Mouse (Mus musculus) liver, postnatal 0 days (tissue): ENCODE measurements around the gene Jak1. TPM values are rescaled to one million over a fixed set of nuclear protein-coding genes. Genes with fewer than 3 reads are reported as not detected.
A peak's percentile ranks its signal among the peaks of the same experiment; 100 is the strongest.

Experiments used
- ATAC-seq: fragments of 200-750 bp; cut with Nextera tagmentation; 2 replicates; pipeline ENCODE4 v1.8.0; 2017; ENCODE audit warnings: mild to moderate bottlenecking, moderate library complexity
- DNase-seq: peaks from one replicate; pipeline ENCODE4 v3.0.0-alpha.2; 2016
- H3K27ac ChIP-seq: fragments of 300-500 bp; sonication (generic); 2 replicates; pipeline ENCODE4 v1.5.1; 2014; ENCODE audit warnings: antibody characterized with exemption, moderate library complexity, mild to moderate bottlenecking, low read depth
- H3K27me3 ChIP-seq: fragments of 300-500 bp; sonication (generic); 2 replicates; pipeline ENCODE4 v1.6.1; 2014; ENCODE audit warnings: low read length, control low read depth, mixed read lengths; ENCODE audit not compliant: insufficient read depth
- H3K36me3 ChIP-seq: fragments of 300-500 bp; sonication (generic); replicated peaks from 2 replicates; pipeline ENCODE4 v1.6.1; 2014; ENCODE audit warnings: mild to moderate bottlenecking, control low read depth, low read length, moderate library complexity, mixed read lengths; ENCODE audit not compliant: insufficient read depth
- H3K4me1 ChIP-seq: fragments of 300-500 bp; sonication (generic); 2 replicates; pipeline ENCODE4 v1.6.1; 2014; ENCODE audit warnings: antibody characterized with exemption, mild to moderate bottlenecking, control low read depth; ENCODE audit not compliant: insufficient read depth
- H3K4me2 ChIP-seq: fragments of 300-500 bp; sonication (generic); 2 replicates; pipeline ENCODE4 v1.6.1; 2014; ENCODE audit warnings: low read depth, mild to moderate bottlenecking, low read length, moderate library complexity, mixed read lengths
- H3K4me3 ChIP-seq: fragments of 300-500 bp; sonication (generic); 2 replicates; pipeline ENCODE4 v1.5.1; 2014; ENCODE audit warnings: low read depth, low read length
- H3K9ac ChIP-seq: fragments of 300-500 bp; sonication (generic); replicated peaks from 2 replicates; pipeline ENCODE4 v1.6.1; 2014; ENCODE audit warnings: mild to moderate bottlenecking, moderate library complexity
- H3K9me3 ChIP-seq: fragments of 300-500 bp; sonication (generic); 2 replicates; pipeline ENCODE4 v1.6.1; 2016; ENCODE audit warnings: mild to moderate bottlenecking, control low read depth, low read length, mixed read lengths
- CTCF ChIP-seq: sonication (generic); IDR thresholded peaks from 2 replicates; pipeline ENCODE4 v1.5.1; 2016; ENCODE audit warnings: antibody characterized with exemption, low read depth
- EP300 ChIP-seq: IDR thresholded peaks from 2 replicates; pipeline ENCODE4 v1.6.1; 2016; ENCODE audit warnings: antibody characterized with exemption, low read depth, mild to moderate bottlenecking
- WGBS: fragments of 180-500 bp; shearing (Covaris S2); extraction: QIAGEN DNeasy Blood & Tissue Kit; methylation state at CpG from one replicate; pipeline ENCODE4 v1.1.7; 2014; ENCODE audit not compliant: insufficient replicate concordance; 5-methylcytosine and 5-hydroxymethylcytosine counted together
- polyA plus RNA-seq: library from polyadenylated mRNA; unstranded; fragments of >200 nt; fragmentation: Nextera tagmentation; extraction: Ambion mirVana; gene quantifications from 2 replicates; pipeline ENCODE4 v1.2.1, GENCODE M21; 2015

Jak1 gene
- polyA plus RNA-seq, 1 experiment from 2014 or later, result 51.2 TPM

- Histone ChIP-seq H3K9me3 (no peaks in the 10 kb centered on the region), H3K4me3 (no peak overlapping the region), H3K27me3 (no peaks in the 10 kb centered on the region), H3K4me1 (peaks cover 58% of the 10 kb centered on the region), H3K36me3 (no peaks in the 10 kb centered on the region), H3K9ac (no peak overlapping the region), H3K4me2 (0 out of 2 replicates have a peak overlapping the region, but pooled peaks have one; percentile 28), H3K27ac (no peak overlapping the region)
- DNase-seq (no peak), ATAC-seq (no peak)
- WGBS, result 44% methylated on average over 6 of the region's 6 CpGs
- TF ChIP-seq EP300 (no peak), CTCF (no peak)
Measured at GRCm38 (mm10) chr4:101244257-101245011, 20.6 kb downstream of the Jak1 start.

DNA sequence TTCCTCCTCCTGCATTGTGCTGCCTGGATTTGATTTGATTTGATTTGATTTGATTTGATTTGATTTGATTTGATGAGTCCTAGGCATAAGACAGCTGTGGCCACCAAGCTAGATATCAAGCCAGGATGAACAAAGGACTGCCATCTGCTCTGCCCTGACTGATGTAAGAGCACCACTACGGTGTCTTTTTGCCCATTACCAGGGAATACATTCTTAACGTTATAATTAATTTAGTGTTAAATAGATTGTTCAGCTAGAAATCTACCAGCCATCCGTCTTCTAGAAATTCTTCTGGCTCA, 24.3 kb downstream of the Jak1 start:
- peaks cover 55% of the 10 kb centered on the region for H3K4me1 ChIP-seq
- no peaks in the 10 kb centered on the region for H3K27me3 ChIP-seq
- DNase-seq (no peak), ATAC-seq (no peak)
- no peak overlapping the region for H3K9ac ChIP-seq
- no peak overlapping the region for H3K4me2 ChIP-seq
- H3K36me3 ChIP-seq, result no peaks in the 10 kb centered on the region
- no peak overlapping the region for H3K4me3 ChIP-seq
- H3K9me3 ChIP-seq, result no peaks in the 10 kb centered on the region
- H3K27ac ChIP-seq, result no peak overlapping the region
- 87% methylated on average over 3 of the region's 3 CpGs for WGBS
- TF ChIP-seq CTCF (no peak), EP300 (no peak)

DNA sequence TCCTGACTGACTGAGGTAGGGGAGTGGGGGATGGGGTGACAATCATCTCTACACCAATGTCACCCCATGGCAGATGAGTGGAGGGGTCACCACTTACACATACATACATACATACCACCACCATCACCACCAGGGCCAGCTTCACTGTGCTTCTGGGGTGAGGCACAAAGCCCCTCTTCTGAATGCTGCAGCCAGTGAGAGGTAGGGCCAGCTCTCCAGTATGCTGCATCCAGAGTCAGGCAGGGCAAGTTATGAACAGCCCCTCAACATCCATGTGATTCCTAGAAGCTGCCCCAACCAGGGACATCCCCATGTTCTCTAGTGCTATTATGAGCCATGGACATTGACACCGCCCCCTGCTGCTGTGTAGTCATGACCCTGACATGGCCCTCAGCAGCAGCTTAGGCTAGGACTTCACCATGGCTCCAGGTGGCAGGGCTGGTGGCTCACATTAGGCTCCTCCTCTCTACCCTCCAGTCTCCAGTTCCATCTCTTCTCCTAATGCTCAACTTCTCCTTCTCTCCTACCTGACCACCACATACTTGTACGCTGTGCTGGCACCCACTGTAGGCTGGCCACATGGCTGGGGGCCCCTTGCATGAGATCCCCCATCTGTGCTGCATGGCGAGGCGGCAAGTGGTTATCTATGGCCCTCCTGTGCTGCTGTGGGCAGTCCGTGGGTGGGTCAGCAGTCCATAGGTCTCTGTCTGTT, 24.8 kb downstream of the Jak1 start:
- H3K9ac ChIP-seq, result no peak overlapping the region
- H3K4me3 ChIP-seq, result no peak overlapping the region
- H3K9me3 ChIP-seq, result no peaks in the 10 kb centered on the region
- no peaks in the 10 kb centered on the region for H3K27me3 ChIP-seq
- no peak; the same call in 1 of the 2 replicates for TF ChIP-seq CTCF
- TF ChIP-seq EP300, result no peak
- WGBS, result 66% methylated on average over 5 of the region's 5 CpGs
- peaks cover 55% of the 10 kb centered on the region for H3K4me1 ChIP-seq
- no peak overlapping the region for H3K4me2 ChIP-seq
- H3K36me3 ChIP-seq, result no peaks in the 10 kb centered on the region
- ATAC-seq (no peak), DNase-seq (no peak)
- H3K27ac ChIP-seq, result no peak overlapping the region

- Histone ChIP-seq H3K27ac (no peak overlapping the region), H3K4me1 (peaks cover 53% of the 10 kb centered on the region)
Measured at GRCm38 (mm10) chr4:101239313-101240162, 25.5 kb downstream of the Jak1 start.

GRCm38 (mm10) chr4:101238589-101238988, 26.5 kb downstream of the Jak1 start:
- H3K9ac ChIP-seq, result no peak overlapping the region
- DNase-seq, result no peak
- 52% methylated on average over 4 of the region's 4 CpGs for WGBS
- H3K9me3 ChIP-seq, result no peaks in the 10 kb centered on the region
- H3K36me3 ChIP-seq, result no peaks in the 10 kb centered on the region
- H3K27ac ChIP-seq, result no peak overlapping the region
- ATAC-seq, result no peak
- no peaks in the 10 kb centered on the region for H3K27me3 ChIP-seq
- TF ChIP-seq EP300 (peak; percentile 79), CTCF (no peak)
- no peak overlapping the region for H3K4me2 ChIP-seq
- H3K4me3 ChIP-seq, result no peak overlapping the region
- peaks cover 54% of the 10 kb centered on the region for H3K4me1 ChIP-seq

More at GRCm38 (mm10) chr4:101239313-101240162, 25.5 kb downstream of the Jak1 start:
- 87% methylated on average over 3 of the region's 3 CpGs for WGBS
- no peaks in the 10 kb centered on the region for H3K36me3 ChIP-seq
- DNase-seq, result no peak
- no peak overlapping the region for H3K4me2 ChIP-seq
- ATAC-seq, result peak; percentile 57
- no peak overlapping the region for H3K9ac ChIP-seq
- TF ChIP-seq CTCF, result no peak
- no peak for TF ChIP-seq EP300
- no peaks in the 10 kb centered on the region for H3K9me3 ChIP-seq
- no peak overlapping the region for H3K4me3 ChIP-seq
- H3K27me3 ChIP-seq, result no peaks in the 10 kb centered on the region

DNA sequence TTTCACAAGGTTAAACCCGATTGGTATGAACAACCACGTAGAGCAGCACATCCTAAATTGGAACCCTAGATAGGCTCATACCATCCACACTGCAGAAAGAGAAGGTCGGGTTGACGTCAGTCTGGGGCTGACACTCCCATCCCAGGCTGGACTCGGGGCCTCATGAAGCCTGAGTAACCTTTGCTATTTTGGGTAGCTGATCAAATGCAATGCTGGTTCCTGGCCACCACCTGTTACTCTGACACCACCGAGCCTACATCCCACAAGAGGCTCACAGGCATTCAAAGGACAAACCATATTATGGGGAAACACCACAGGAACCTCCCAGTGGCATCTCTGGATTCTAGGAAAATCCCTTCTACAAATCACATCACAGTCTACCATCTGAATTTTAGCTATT, 28.3 kb downstream of the Jak1 start:
- H3K27me3 ChIP-seq, result no peaks in the 10 kb centered on the region

More for the DNA sequence above, 28.3 kb downstream of the Jak1 start:
- peak; percentile 44 for ATAC-seq
- no peaks in the 10 kb centered on the region for H3K9me3 ChIP-seq
- peaks cover 55% of the 10 kb centered on the region for H3K4me1 ChIP-seq
- no peaks in the 10 kb centered on the region for H3K36me3 ChIP-seq
- H3K9ac ChIP-seq, result no peak overlapping the region
- TF ChIP-seq EP300 (no peak), CTCF (no peak)
- 46% methylated on average over 6 of the region's 6 CpGs for WGBS
- no peak overlapping the region for H3K27ac ChIP-seq
- DNase-seq, result no peak
- H3K4me2 ChIP-seq, result no peak overlapping the region
- H3K4me3 ChIP-seq, result no peak overlapping the region
